Mouse (Mus musculus): ENCODE measurements around the gene Edem1. TPM values are rescaled to one million over a fixed set of nuclear protein-coding genes. Genes with fewer than 3 reads are reported as not detected.
A peak's percentile ranks its signal among the peaks of the same experiment; 100 is the strongest.

Gene Edem1
- 22.9 and 27.6 TPM in 2 replicates for polyA plus RNA-seq (2014; fragmentation: Nextera tagmentation; extraction: Ambion mirVana)

DNA sequence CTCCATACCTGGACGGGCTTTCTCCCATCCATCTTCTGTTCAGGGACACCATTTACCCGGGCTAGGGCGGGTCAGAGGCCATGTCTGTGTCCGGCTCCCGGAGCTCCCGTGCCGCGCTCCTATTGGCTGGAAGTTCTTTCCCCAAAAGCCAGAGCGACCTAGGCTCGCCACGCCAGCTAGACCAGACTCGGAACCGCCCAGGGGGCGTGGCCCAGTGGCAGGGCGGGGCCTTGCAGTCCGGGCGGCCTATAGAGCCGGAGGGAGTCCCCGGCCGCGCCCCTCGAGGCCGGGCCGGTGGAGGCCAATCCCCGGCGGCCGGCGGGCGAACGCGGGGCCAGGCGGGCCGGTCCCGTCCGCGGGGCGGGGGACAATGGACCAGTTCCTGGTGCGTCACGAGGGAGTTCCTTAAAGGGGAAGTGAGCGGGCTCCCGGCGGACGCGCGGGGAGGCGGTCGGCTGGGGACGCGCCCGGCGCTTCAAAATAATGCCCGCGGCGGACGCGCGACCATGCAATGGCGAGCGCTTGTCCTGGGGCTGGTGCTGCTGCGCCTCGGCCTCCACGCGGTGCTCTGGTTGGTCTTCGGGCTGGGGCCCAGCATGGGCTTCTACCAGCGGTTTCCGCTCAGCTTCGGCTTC lies at the start of gene Edem1:
Edem1 (plus strand) TSS at position 408 of the 635 bp plus-strand sequence.
- DNase-seq (ENCODE audit: low spot score) (peak; percentile 98), ATAC-seq (ENCODE audit: insufficient number of reproducible peaks, low FRiP score, low TSS enrichment, low read depth) (peak; percentile 100)
- under 1% methylated on average over 65 of the region's 67 CpGs for WGBS
- Histone ChIP-seq H3K27ac (replicated peaks; ENCODE audit: low read depth, low read length) (peak within 1 kb of the TSS; percentile 71), H3K27me3 (ENCODE audit: control insufficient read depth, insufficient read depth, low read length) (no peaks in the 10 kb centered on the region), H3K4me1 (ENCODE audit: control insufficient read depth, insufficient read depth, low read length) (peaks cover 9% of the 10 kb centered on the region), H3K9ac (ENCODE audit: low read length) (peak within 1 kb of the TSS; percentile 85), H3K4me3 (ENCODE audit: low read depth, low read length) (peak within 1 kb of the TSS; percentile 67), H3K4me2 (ENCODE audit: low read depth, severe bottlenecking) (peak within 1 kb of the TSS; percentile 87), H3K36me3 (ENCODE audit: control insufficient read depth, insufficient read depth, low read length) (no peaks in the 10 kb centered on the region), H3K9me3 (ENCODE audit: control insufficient read depth, low read length) (no peaks in the 10 kb centered on the region)

GRCm38 (mm10) chr6:108781865-108782264 lies 46.6 kb upstream of the Edem1 start:
- Histone ChIP-seq H3K4me1 (ENCODE audit: control insufficient read depth, insufficient read depth, low read length) (peaks cover 7% of the 10 kb centered on the region), H3K4me2 (ENCODE audit: low read depth, severe bottlenecking) (no peak overlapping the region), H3K9me3 (ENCODE audit: control insufficient read depth, low read length) (no peaks in the 10 kb centered on the region), H3K27me3 (ENCODE audit: control insufficient read depth, insufficient read depth, low read length) (no peaks in the 10 kb centered on the region), H3K36me3 (ENCODE audit: control insufficient read depth, insufficient read depth, low read length) (no peaks in the 10 kb centered on the region), H3K4me3 (ENCODE audit: low read depth, low read length) (no peak overlapping the region), H3K9ac (ENCODE audit: low read length) (no peak overlapping the region), H3K27ac (replicated peaks; ENCODE audit: low read depth, low read length) (no peak overlapping the region)
- DNase-seq (ENCODE audit: low spot score) (no peak), ATAC-seq (ENCODE audit: insufficient number of reproducible peaks, low FRiP score, low TSS enrichment, low read depth) (no peak)
- 71% methylated on average over 6 of the region's 6 CpGs for WGBS

DNA sequence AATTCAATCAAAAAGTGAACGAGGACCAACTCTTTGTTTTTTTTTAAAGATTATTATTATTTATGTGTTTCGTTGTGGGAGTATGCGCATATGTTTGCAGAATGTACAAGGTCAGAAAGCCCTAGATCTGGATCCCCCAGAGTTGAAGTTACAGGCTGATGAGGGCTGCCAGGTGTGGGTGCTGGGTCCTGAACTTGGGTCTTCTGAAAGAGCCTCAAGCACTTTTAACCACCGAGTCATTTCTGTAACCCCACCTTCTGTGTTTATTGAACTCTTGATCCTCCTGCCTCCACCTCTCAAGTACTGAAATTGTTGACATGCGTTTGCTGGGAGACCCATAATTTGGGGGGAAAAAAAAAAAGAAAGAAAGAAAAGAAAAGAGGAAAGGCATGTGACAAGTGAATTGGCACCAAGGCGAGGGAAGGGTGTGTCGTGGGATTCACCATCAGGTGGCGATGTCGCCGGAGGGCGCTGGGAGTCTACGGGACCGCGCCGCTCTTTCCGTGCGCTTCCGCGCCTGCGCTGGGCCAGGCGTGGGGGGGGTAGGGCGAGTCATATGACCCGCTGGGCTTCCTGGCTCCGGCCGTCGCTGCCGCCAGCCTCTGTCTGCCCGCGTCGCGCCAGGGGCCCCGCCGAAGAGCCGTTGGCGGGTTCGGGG lies 45.8 kb upstream of the Edem1 start, which contains the start of gene Arl8b:
Arl8b (plus strand) TSS at position 574 of the 658 bp plus-strand sequence.
- Histone ChIP-seq H3K9ac (ENCODE audit: low read length) (peak within 1 kb of the TSS; percentile 87), H3K27me3 (ENCODE audit: control insufficient read depth, insufficient read depth, low read length) (no peaks in the 10 kb centered on the region), H3K27ac (replicated peaks; ENCODE audit: low read depth, low read length) (peak within 1 kb of the TSS; percentile 37; the same call in 1 of the 2 replicates), H3K4me1 (ENCODE audit: control insufficient read depth, insufficient read depth, low read length) (peaks cover 7% of the 10 kb centered on the region), H3K4me3 (ENCODE audit: low read depth, low read length) (peak within 1 kb of the TSS; percentile 99), H3K4me2 (ENCODE audit: low read depth, severe bottlenecking) (peak within 1 kb of the TSS; percentile 74), H3K9me3 (ENCODE audit: control insufficient read depth, low read length) (no peaks in the 10 kb centered on the region), H3K36me3 (ENCODE audit: control insufficient read depth, insufficient read depth, low read length) (no peaks in the 10 kb centered on the region)
- DNase-seq (ENCODE audit: low spot score) = peak; percentile 97
- WGBS = 11% methylated on average over 36 of the region's 36 CpGs
- peak; percentile 95 for ATAC-seq (ENCODE audit: insufficient number of reproducible peaks, low FRiP score, low TSS enrichment, low read depth)

- Histone ChIP-seq H3K9ac (ENCODE audit: low read length) (peak overlapping the region; percentile 87), H3K4me2 (ENCODE audit: low read depth, severe bottlenecking) (peak overlapping the region; percentile 74), H3K4me3 (ENCODE audit: low read depth, low read length) (peak overlapping the region; percentile 99), H3K9me3 (ENCODE audit: control insufficient read depth, low read length) (no peaks in the 10 kb centered on the region), H3K27ac (replicated peaks; ENCODE audit: low read depth, low read length) (peak overlapping the region; percentile 37; the same call in 1 of the 2 replicates), H3K36me3 (ENCODE audit: control insufficient read depth, insufficient read depth, low read length) (no peaks in the 10 kb centered on the region), H3K27me3 (ENCODE audit: control insufficient read depth, insufficient read depth, low read length) (no peaks in the 10 kb centered on the region), H3K4me1 (ENCODE audit: control insufficient read depth, insufficient read depth, low read length) (peaks cover 7% of the 10 kb centered on the region)
- WGBS = 0% methylated on average over 57 of the region's 57 CpGs
- peak; percentile 50 for ATAC-seq (ENCODE audit: insufficient number of reproducible peaks, low FRiP score, low TSS enrichment, low read depth)
- DNase-seq (ENCODE audit: low spot score) = peak; percentile 52
Observed at GRCm38 (mm10) chr6:108783184-108783881, 45.1 kb upstream of the Edem1 start.

- WGBS = 37% methylated on average over 11 of the region's 11 CpGs
- DNase-seq (ENCODE audit: low spot score) = no peak
Observed at GRCm38 (mm10) chr6:108784056-108784455, 44.4 kb upstream of the Edem1 start.

GRCm38 (mm10) chr6:108784796-108785195 lies 43.6 kb upstream of the Edem1 start:
- H3K4me1 ChIP-seq (ENCODE audit: control insufficient read depth, insufficient read depth, low read length) = peaks cover 7% of the 10 kb centered on the region
- 56% methylated on average over 5 of the region's 5 CpGs for WGBS
- H3K27ac ChIP-seq (replicated peaks; ENCODE audit: low read depth, low read length) = no peak overlapping the region
- no peak overlapping the region for H3K4me3 ChIP-seq (ENCODE audit: low read depth, low read length)
- no peaks in the 10 kb centered on the region for H3K36me3 ChIP-seq (ENCODE audit: control insufficient read depth, insufficient read depth, low read length)
- no peaks in the 10 kb centered on the region for H3K9me3 ChIP-seq (ENCODE audit: control insufficient read depth, low read length)
- H3K4me2 ChIP-seq (ENCODE audit: low read depth, severe bottlenecking) = peak overlapping the region; percentile 74; the same call in 1 of the 2 replicates
- no peaks in the 10 kb centered on the region for H3K27me3 ChIP-seq (ENCODE audit: control insufficient read depth, insufficient read depth, low read length)
- ATAC-seq (ENCODE audit: insufficient number of reproducible peaks, low FRiP score, low TSS enrichment, low read depth) (no peak), DNase-seq (ENCODE audit: low spot score) (no peak)
- no peak overlapping the region for H3K9ac ChIP-seq (ENCODE audit: low read length)

More at GRCm38 (mm10) chr6:108784056-108784455, 44.4 kb upstream of the Edem1 start:
- peaks cover 7% of the 10 kb centered on the region for H3K4me1 ChIP-seq (ENCODE audit: control insufficient read depth, insufficient read depth, low read length)
- ATAC-seq (ENCODE audit: insufficient number of reproducible peaks, low FRiP score, low TSS enrichment, low read depth) = no peak
- peak overlapping the region; percentile 87 for H3K9ac ChIP-seq (ENCODE audit: low read length)
- no peaks in the 10 kb centered on the region for H3K27me3 ChIP-seq (ENCODE audit: control insufficient read depth, insufficient read depth, low read length)
- no peak overlapping the region for H3K27ac ChIP-seq (replicated peaks; ENCODE audit: low read depth, low read length)
- no peaks in the 10 kb centered on the region for H3K36me3 ChIP-seq (ENCODE audit: control insufficient read depth, insufficient read depth, low read length)
- H3K9me3 ChIP-seq (ENCODE audit: control insufficient read depth, low read length) = no peaks in the 10 kb centered on the region
- H3K4me2 ChIP-seq (ENCODE audit: low read depth, severe bottlenecking) = peak overlapping the region; percentile 74
- H3K4me3 ChIP-seq (ENCODE audit: low read depth, low read length) = peak overlapping the region; percentile 99

DNA sequence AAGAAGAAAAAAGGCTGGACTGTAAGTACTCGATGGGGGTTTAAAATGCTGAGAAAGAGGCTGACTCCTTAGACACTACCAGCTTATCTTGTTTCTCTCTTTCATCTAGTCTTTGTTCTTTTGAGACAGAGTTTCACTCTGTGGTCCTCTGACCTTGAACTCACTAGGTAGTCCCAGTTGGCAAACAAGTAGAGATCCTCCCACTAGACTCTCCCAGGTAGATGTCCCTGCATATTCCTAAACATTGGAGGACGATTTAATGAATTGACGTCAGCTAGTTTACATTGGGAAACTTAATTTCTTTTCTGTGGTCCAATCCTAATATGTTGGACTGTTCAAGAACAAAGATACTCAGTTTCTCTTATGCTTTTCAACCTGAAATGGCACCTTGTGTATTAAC lies 42.9 kb upstream of the Edem1 start:
- no peak overlapping the region for H3K9ac ChIP-seq (ENCODE audit: low read length)
- no peak overlapping the region for H3K27ac ChIP-seq (replicated peaks; ENCODE audit: low read depth, low read length)
- H3K4me2 ChIP-seq (ENCODE audit: low read depth, severe bottlenecking) = no peak overlapping the region

DNA sequence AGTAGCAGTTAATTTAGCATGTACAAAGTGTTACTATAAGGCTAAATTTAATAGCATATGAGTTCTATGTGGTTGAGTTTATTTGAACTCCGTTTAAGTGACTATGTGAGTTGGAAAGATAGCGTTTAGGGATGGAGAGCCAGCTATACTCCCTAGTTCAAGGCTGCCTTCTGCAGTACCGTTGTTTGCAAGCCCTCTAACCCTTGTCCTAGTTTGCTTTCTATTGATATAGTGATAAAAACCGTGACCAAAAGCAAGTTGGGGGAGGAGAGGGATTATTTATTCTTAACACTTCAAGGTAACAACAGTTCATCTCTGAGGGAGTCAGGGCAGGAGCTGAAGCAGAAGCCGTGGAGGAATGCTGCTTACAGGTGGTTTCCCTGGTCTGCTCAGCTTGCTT lies 36.9 kb upstream of the Edem1 start:
- H3K4me1 ChIP-seq (ENCODE audit: control insufficient read depth, insufficient read depth, low read length) = no peaks in the 10 kb centered on the region
- DNase-seq (ENCODE audit: low spot score) (no peak), ATAC-seq (ENCODE audit: insufficient number of reproducible peaks, low FRiP score, low TSS enrichment, low read depth) (no peak)
- H3K4me2 ChIP-seq (ENCODE audit: low read depth, severe bottlenecking) = no peak overlapping the region
- no peak overlapping the region for H3K27ac ChIP-seq (replicated peaks; ENCODE audit: low read depth, low read length)
- H3K27me3 ChIP-seq (ENCODE audit: control insufficient read depth, insufficient read depth, low read length) = no peaks in the 10 kb centered on the region
- H3K9ac ChIP-seq (ENCODE audit: low read length) = no peak overlapping the region
- no peaks in the 10 kb centered on the region for H3K36me3 ChIP-seq (ENCODE audit: control insufficient read depth, insufficient read depth, low read length)
- H3K4me3 ChIP-seq (ENCODE audit: low read depth, low read length) = no peak overlapping the region
- 86% methylated on average over 5 of the region's 5 CpGs for WGBS
- H3K9me3 ChIP-seq (ENCODE audit: control insufficient read depth, low read length) = no peaks in the 10 kb centered on the region

More for the DNA sequence above, 42.9 kb upstream of the Edem1 start:
- ATAC-seq (ENCODE audit: insufficient number of reproducible peaks, low FRiP score, low TSS enrichment, low read depth) (no peak), DNase-seq (ENCODE audit: low spot score) (no peak)
- Histone ChIP-seq H3K27me3 (ENCODE audit: control insufficient read depth, insufficient read depth, low read length) (no peaks in the 10 kb centered on the region), H3K4me1 (ENCODE audit: control insufficient read depth, insufficient read depth, low read length) (peaks cover 7% of the 10 kb centered on the region), H3K4me3 (ENCODE audit: low read depth, low read length) (no peak overlapping the region), H3K9me3 (ENCODE audit: control insufficient read depth, low read length) (no peaks in the 10 kb centered on the region), H3K36me3 (ENCODE audit: control insufficient read depth, insufficient read depth, low read length) (no peaks in the 10 kb centered on the region)
- 88% methylated on average over 3 of the region's 3 CpGs for WGBS
